Mouse (Mus musculus) adrenal gland, postnatal 0 days (tissue): ENCODE data around the gene Phkg2. TPM values are rescaled to one million over a fixed set of nuclear protein-coding genes. Genes with fewer than 3 reads are reported as not detected.

Experiments used
- polyA plus RNA-seq: library from polyadenylated mRNA; unstranded; fragments of >200 nt; fragmentation: Nextera tagmentation; extraction: Ambion mirVana; gene quantifications from 2 replicates; pipeline ENCODE4 v1.2.1, GENCODE M21; 2015

Phkg2 gene
- 32.2 and 45.6 TPM in 2 replicates for polyA plus RNA-seq

DNA sequence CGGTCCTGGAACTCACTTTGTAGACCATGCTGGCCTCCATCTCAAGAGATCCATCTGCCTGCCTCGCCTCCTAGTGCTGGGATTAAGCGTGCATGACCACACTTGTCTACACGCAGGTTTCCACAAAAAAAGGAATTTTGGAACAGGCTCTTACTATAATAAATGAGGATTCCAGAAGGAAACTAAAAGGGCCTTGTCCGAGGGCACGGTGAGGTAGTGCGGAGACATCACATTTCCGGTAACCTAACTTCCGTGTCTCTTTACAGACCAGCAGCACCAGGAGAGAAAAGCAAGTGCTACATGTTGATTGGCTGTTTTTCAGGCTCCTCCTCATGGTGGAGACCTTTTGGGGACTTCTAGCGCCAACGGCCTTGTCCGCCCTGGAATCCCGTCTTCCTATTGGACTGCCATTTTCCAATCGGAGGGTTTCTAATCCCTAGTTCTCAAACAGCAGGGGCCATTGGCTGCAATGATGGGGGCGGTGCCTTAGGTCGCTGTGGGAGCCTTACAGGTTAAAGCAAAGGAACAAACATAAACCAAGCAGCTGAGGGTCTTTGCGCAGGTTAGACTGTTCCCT lies at the start of gene Phkg2:
Phkg2 (plus strand) TSS at position 446 of the 577 bp plus-strand sequence.

DNA sequence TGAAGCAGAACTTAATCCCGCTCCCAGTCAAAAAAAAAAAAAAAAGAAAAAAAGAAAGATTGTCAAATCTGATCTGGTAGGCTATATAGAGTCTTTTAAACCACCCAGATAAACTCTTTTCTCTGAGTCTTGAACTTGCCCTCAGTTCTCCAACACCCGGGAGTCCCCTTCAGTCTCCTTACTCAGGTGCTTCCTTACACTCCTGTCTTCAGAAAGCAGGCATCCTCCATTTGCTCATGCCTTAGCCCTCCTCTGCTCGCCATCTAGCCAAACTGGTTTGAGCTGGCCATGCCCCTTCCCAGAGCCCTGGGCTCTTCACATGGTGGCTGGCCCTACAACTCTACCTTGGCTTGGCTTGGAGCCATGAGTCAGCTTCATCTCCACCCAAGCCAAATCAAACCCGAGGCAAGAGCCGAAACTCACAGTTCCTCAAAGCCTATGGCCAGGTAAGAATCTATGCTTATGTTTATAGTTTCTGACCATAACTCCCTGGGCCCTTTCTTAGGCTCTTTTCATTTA lies 11.7 kb upstream of the Phkg2 start, which contains the start of gene Tmem265:
Tmem265 (plus strand) TSS at position 51 of the 519 bp plus-strand sequence.

DNA sequence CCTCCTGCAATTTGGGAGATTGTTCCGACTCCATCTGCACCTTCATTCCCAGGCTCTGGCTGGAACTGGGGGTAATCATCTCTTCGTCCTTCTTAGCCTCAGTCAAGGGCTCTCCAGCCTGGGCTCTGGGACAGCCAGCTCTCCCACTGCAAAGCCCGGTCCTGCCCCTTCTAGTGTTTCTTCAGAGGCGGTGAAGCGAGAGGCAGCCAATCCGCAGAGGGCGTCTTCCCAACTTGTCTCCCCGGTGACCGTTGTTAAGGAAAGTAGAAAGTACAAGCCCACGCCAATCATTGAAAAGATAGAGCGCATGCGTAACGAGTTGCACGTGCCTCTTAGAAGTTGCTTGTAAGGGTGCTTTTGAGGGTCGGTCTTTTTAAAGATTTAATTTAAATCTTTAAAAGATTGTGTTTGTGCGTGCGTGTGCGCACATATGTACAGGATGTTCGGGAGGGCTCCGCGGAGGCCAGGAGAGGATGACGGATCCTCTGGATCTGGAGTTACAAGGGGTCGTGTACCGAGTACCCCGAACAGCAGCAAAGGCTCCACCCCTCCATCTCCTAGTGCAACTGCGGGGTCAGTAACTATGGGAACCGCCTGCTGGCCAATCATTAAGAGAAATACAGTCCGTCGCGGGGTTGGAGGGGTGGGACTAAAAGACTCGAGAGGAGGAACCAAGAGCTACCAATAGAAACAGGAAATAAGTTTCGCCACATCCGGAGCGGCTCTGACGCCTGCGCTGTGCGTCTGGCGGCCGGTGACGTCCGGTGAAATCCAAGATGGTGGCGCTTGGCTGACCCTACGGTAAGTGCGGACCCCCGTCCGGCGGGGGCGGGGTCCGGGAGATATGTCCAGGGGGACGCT lies 15.1 kb downstream of the Phkg2 start, which contains the start of the genes Ccdc189 and Rnf40:
Ccdc189 (minus strand) TSS at position 585 of the 861 bp plus-strand sequence.
Rnf40 (plus strand) TSS at position 757 of the 861 bp plus-strand sequence.

DNA sequence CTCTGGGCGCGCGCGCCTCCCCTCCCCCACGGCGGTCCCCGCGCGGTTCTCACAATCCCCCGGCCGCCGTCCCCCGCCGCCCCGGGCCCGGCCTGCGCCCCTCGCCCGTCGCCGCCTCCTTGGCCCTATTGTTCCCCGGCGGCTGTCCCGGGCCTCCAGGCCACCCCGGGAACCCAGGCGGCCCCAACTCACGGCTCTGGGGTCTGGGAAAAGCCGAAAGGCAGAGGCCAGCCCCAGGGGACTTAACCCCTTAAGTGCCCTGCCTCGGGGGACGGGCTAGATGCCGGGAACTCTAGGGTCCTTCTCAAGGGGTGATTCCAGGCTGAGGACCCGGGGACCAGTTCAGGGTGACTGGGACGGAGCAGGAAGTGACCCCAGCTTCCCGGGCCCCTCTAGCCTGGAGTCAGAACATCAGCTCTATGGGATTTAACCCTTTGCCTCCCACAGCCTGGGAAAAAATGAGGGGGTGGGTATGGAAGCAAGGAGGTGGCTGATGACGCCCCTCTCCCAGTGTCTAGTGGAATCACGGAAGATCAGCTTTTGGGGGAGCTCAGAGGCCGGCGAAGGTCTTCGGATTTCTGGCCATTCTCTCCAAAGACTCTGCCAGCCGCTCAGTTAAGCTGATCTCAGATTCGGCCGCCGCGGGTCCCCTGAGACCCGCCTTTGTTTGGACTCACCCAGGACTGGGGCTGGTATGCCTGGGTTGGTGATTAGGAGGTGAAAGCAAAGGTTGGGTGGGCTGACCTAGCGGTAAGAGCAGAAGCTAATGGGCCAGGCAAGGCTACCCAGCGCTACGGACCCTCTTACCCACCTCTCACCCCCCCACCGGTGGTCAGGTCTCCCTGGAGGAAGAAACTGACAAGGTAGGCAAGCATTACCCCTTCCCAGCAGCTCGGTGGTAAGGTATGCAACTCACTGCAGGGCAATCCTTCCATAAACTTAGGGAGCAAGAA lies 42.0 kb downstream of the Phkg2 start, which contains the start of gene Zfp629:
Zfp629 (minus strand) TSS at position 907 of the 953 bp plus-strand sequence.

Other genes with a start within 250 kb of the Phkg2 start
- gene Zfp768, start 227.8 kb upstream of the Phkg2 start, polyA plus RNA-seq: 11.5 and 12.3 TPM in 2 replicates
- 5.4 TPM in 2 replicates for gene Zfp747, start 197.3 kb upstream of the Phkg2 start, polyA plus RNA-seq
- gene 9130019O22Rik, start 186.2 kb upstream of the Phkg2 start, polyA plus RNA-seq: 2.4 and 2.6 TPM in 2 replicates
- 4.7 and 5.5 TPM in 2 replicates for gene E430018J23Rik, start 179.7 kb upstream of the Phkg2 start, polyA plus RNA-seq
- gene Zfp764, start 166.5 kb upstream of the Phkg2 start, polyA plus RNA-seq: 3.5 and 4.6 TPM in 2 replicates
- 28.5 and 40.1 TPM in 2 replicates for gene Zfp688, start 151.3 kb upstream of the Phkg2 start, polyA plus RNA-seq
- 4.7 and 6.5 TPM in 2 replicates for gene Zfp689, start 124.2 kb upstream of the Phkg2 start, polyA plus RNA-seq
- gene Prr14, start 113.7 kb upstream of the Phkg2 start, polyA plus RNA-seq: 25.3 and 37.3 TPM in 2 replicates
- gene Fbrs, start 94.1 kb upstream of the Phkg2 start, polyA plus RNA-seq: 10.2 and 12.1 TPM in 2 replicates
- gene Srcap, start 61.4 kb upstream of the Phkg2 start, polyA plus RNA-seq: 23.2 and 30.2 TPM in 2 replicates
- 6.3 and 8.9 TPM in 2 replicates for gene Gm42715, start 53.8 kb upstream of the Phkg2 start, polyA plus RNA-seq
- gene Tmem265, start 11.9 kb upstream of the Phkg2 start, polyA plus RNA-seq: 2.2 and 6.3 TPM in 2 replicates
- 8.9 and 15.7 TPM in 2 replicates for gene Ccdc189, start 15.3 kb downstream of the Phkg2 start, polyA plus RNA-seq
- 17.1 and 22.9 TPM in 2 replicates for gene Rnf40, start 15.4 kb downstream of the Phkg2 start, polyA plus RNA-seq
- 4.5 and 5.9 TPM in 2 replicates for gene Zfp629, start 42.5 kb downstream of the Phkg2 start, polyA plus RNA-seq
- gene Bcl7c, start 135.6 kb downstream of the Phkg2 start, polyA plus RNA-seq: 137 and 174 TPM in 2 replicates
- gene Ctf1, start 139.4 kb downstream of the Phkg2 start, polyA plus RNA-seq: 9.4 and 12.0 TPM in 2 replicates
- 0.06 and 0.10 TPM in 2 replicates for gene Ctf2, start 158.8 kb downstream of the Phkg2 start, polyA plus RNA-seq
- gene Fbxl19, start 171.2 kb downstream of the Phkg2 start, polyA plus RNA-seq: 1.9 and 2.2 TPM in 2 replicates
- 22.4 and 30.3 TPM in 2 replicates for gene Orai3, start 196.5 kb downstream of the Phkg2 start, polyA plus RNA-seq
- gene Setd1a, start 203.3 kb downstream of the Phkg2 start, polyA plus RNA-seq: 18.0 and 18.3 TPM in 2 replicates
- not detected in 2 replicates for gene Gm49388, start 212.3 kb downstream of the Phkg2 start, polyA plus RNA-seq
- 38.2 and 51.3 TPM in 2 replicates for gene Hsd3b7, start 227.3 kb downstream of the Phkg2 start, polyA plus RNA-seq